Mouse (Mus musculus) ES-E14 (cell line): ENCODE measurements at regions not wholly inside any gene's neighbourhood (a gene's known extent, or its start where the extent isn't known, plus 50 kb on each side); places are given as distances from the start of the nearest gene placed in this dataset.

ENCODE experiments used
- DNase-seq: peaks from one replicate; pipeline ENCODE4 v3.0.0-alpha.2; 2013; ENCODE audit warnings: low read depth, low spot score
- H3K27ac ChIP-seq: 2 replicates; pipeline ENCODE4 v1.5.1; 2012; ENCODE audit warnings: low read depth, mild to moderate bottlenecking, low read length, moderate library complexity, mixed read lengths; ENCODE audit not compliant: poor library complexity, insufficient read depth, severe bottlenecking
- H3K36me3 ChIP-seq: 2 replicates; pipeline ENCODE4 v1.6.1; 2012; ENCODE audit warnings: mild to moderate bottlenecking, low read length, moderate library complexity, mixed read lengths; ENCODE audit not compliant: control insufficient read depth, poor library complexity, insufficient read depth, severe bottlenecking
- H3K4me1 ChIP-seq, 2 experiments: fragments of 150-350 bp in 1 of 2; sonication (generic) in 1 of 2; 2 replicates each; pipeline ENCODE4 v1.6.1; 2012; ENCODE audit warnings: low read length in 2 of 2, mild to moderate bottlenecking in 1 of 2, mixed read lengths in 1 of 2; ENCODE audit not compliant: control insufficient read depth in 2 of 2, insufficient read depth in 2 of 2, poor library complexity in 1 of 2
- H3K4me3 ChIP-seq, 2 experiments: fragments of 150-350 bp in 1 of 2; sonication (generic) in 1 of 2; 2 replicates each; pipeline ENCODE4 v1.5.1; 2012; ENCODE audit warnings: low read length in 2 of 2, low read depth in 1 of 2, mild to moderate bottlenecking in 1 of 2, mixed read lengths in 1 of 2; ENCODE audit not compliant: insufficient read depth in 1 of 2, poor library complexity in 1 of 2, severe bottlenecking in 1 of 2
- H3K9ac ChIP-seq: 2 replicates; pipeline ENCODE4 v1.6.1; 2012; ENCODE audit warnings: low read depth, mild to moderate bottlenecking, low read length, mixed read lengths; ENCODE audit not compliant: poor library complexity, insufficient read depth, severe bottlenecking
- H3K9me3 ChIP-seq: fragments of 150-350 bp; sonication (generic); 2 replicates; pipeline ENCODE4 v1.6.1; 2012; ENCODE audit warnings: low read depth, mild to moderate bottlenecking, low read length; ENCODE audit not compliant: control insufficient read depth, insufficient read depth
- CHD2 ChIP-seq: IDR thresholded peaks from 2 replicates; pipeline ENCODE4 v1.6.1; 2014; ENCODE audit warnings: mild to moderate bottlenecking, low read depth, low read length, inconsistent platforms
- HCFC1 ChIP-seq: IDR thresholded peaks from 2 replicates; pipeline ENCODE4 v1.6.1; 2012; ENCODE audit warnings: low read length, inconsistent platforms, borderline replicate concordance; ENCODE audit not compliant: insufficient read depth
- MAFK ChIP-seq: IDR thresholded peaks from 2 replicates; pipeline ENCODE4 v1.6.1; 2014; ENCODE audit warnings: mild to moderate bottlenecking, low read depth, low read length, inconsistent platforms; ENCODE audit not compliant: insufficient read depth
- ZC3H11A ChIP-seq: IDR thresholded peaks from 2 replicates; pipeline ENCODE4 v1.6.1; 2012; ENCODE audit warnings: low read depth, mild to moderate bottlenecking, inconsistent platforms, low read length, borderline replicate concordance
- ZNF384 ChIP-seq: IDR thresholded peaks from 2 replicates; pipeline ENCODE4 v1.6.1; 2012; ENCODE audit warnings: low read depth, low read length, inconsistent platforms
- in situ Hi-C, 2 experiments: fragments of 600-800 bp; cut with MboI; formaldehyde crosslinking; loops; one replicate each; pipeline ENCODE4 v1.15.1; 2025; ENCODE audit warnings: low sequenced_read_pairs in 2 of 2, inconsistent platforms in 1 of 2; ENCODE audit not compliant: unreplicated experiment in 2 of 2

GRCm38 (mm10) chr14:80212916-80213315 lies 229.0 kb downstream of the Olfm4 start:
- H3K4me3 ChIP-seq, result no peak overlapping the region
- H3K9me3 ChIP-seq, result no peaks in the 10 kb centered on the region
- H3K9ac ChIP-seq, result no peak overlapping the region
- no peaks in the 10 kb centered on the region for H3K4me1 ChIP-seq
- no peak for DNase-seq
- in situ Hi-C loops, result loop anchor here in 1 of 2 experiments (25.0 kb wide), 1 partner anchor 426 kb away; no protein-coding TSS in a partner anchor
- no peaks in the 10 kb centered on the region for H3K36me3 ChIP-seq
- TF ChIP-seq ZNF384 (no peak), CHD2 (no peak), MAFK (no peak), ZC3H11A (no peak), HCFC1 (no peak)
- H3K27ac ChIP-seq, result no peak overlapping the region

- no peaks in the 10 kb centered on the region for H3K36me3 ChIP-seq
- TF ChIP-seq HCFC1, result no peak
- TF ChIP-seq CHD2, result no peak
- TF ChIP-seq MAFK, result no peak
- TF ChIP-seq ZNF384, result no peak
- no peak for DNase-seq
- H3K9me3 ChIP-seq, result no peaks in the 10 kb centered on the region
- H3K4me1 ChIP-seq, result no peaks in the 10 kb centered on the region
- H3K9ac ChIP-seq, result no peak overlapping the region
- in situ Hi-C loops, result loop anchor here in 1 of 2 experiments (25.0 kb wide), 1 partner anchor 426 kb away; no protein-coding TSS in a partner anchor
- no peak overlapping the region for H3K4me3 ChIP-seq
- no peak overlapping the region for H3K27ac ChIP-seq
Measured at GRCm38 (mm10) chr14:80213666-80214065, 229.8 kb downstream of the Olfm4 start.

- H3K4me3 ChIP-seq, result no peak overlapping the region
- peak; percentile 64 for DNase-seq
- no peak overlapping the region for H3K27ac ChIP-seq
- no peaks in the 10 kb centered on the region for H3K4me1 ChIP-seq
- in situ Hi-C loops, result loop anchor here in 1 of 2 experiments (25.0 kb wide), 1 partner anchor 429 kb away; no protein-coding TSS in a partner anchor
- no peaks in the 10 kb centered on the region for H3K9me3 ChIP-seq
- no peaks in the 10 kb centered on the region for H3K36me3 ChIP-seq
- TF ChIP-seq HCFC1, result 0 out of 2 replicates have a peak, but pooled peaks have one; percentile 55
- no peak for TF ChIP-seq CHD2
- TF ChIP-seq ZC3H11A, result peak; percentile 88
- H3K9ac ChIP-seq, result no peak overlapping the region
Measured at GRCm38 (mm10) chr14:80215960-80216552, 232.2 kb downstream of the Olfm4 start.

DNA sequence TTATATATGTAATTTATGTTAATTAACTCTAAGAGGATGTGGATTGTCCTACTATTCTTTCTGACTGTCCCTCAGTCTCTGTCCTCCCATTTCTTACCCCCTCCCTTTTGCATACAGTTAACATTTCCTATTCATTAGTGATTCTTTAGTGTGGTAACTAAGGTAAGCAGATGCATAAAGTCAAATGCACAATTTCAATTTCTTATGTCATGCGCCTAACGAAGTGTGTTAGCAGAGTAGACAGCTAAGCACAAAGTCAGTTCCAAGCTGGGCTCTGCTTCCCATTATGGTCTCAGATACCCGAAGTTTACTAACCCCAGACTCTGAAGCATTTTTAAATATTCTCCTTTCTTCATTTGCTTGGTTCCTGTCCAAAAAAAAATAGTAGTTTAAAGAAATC lies 248.2 kb downstream of the Olfm4 start:
- Histone ChIP-seq H3K27ac (no peak overlapping the region), H3K9me3 (no peaks in the 10 kb centered on the region), H3K36me3 (no peaks in the 10 kb centered on the region), H3K9ac (no peak overlapping the region), H3K4me3 (no peak overlapping the region), H3K4me1 (no peaks in the 10 kb centered on the region)
- TF ChIP-seq MAFK (no peak), ZC3H11A (no peak), HCFC1 (no peak), CHD2 (no peak), ZNF384 (no peak)
- in situ Hi-C loops, result no loop called here
- no peak for DNase-seq

GRCm38 (mm10) chr14:80232976-80233375 lies 249.1 kb downstream of the Olfm4 start:
- Histone ChIP-seq H3K4me3 (no peak overlapping the region), H3K9me3 (no peaks in the 10 kb centered on the region), H3K27ac (no peak overlapping the region), H3K4me1 (no peaks in the 10 kb centered on the region), H3K9ac (no peak overlapping the region), H3K36me3 (no peaks in the 10 kb centered on the region)
- TF ChIP-seq ZC3H11A, result no peak
- TF ChIP-seq CHD2, result no peak
- no peak for TF ChIP-seq HCFC1
- TF ChIP-seq ZNF384, result no peak
- no peak for TF ChIP-seq MAFK
- in situ Hi-C loops, result no loop called here
- DNase-seq, result no peak
